Mouse (Mus musculus): Measurements from ENCODE around the gene Ppp1r9b.
A peak's percentile ranks its signal among the peaks of the same experiment; 100 is the strongest.

Gene Ppp1r9b

DNA sequence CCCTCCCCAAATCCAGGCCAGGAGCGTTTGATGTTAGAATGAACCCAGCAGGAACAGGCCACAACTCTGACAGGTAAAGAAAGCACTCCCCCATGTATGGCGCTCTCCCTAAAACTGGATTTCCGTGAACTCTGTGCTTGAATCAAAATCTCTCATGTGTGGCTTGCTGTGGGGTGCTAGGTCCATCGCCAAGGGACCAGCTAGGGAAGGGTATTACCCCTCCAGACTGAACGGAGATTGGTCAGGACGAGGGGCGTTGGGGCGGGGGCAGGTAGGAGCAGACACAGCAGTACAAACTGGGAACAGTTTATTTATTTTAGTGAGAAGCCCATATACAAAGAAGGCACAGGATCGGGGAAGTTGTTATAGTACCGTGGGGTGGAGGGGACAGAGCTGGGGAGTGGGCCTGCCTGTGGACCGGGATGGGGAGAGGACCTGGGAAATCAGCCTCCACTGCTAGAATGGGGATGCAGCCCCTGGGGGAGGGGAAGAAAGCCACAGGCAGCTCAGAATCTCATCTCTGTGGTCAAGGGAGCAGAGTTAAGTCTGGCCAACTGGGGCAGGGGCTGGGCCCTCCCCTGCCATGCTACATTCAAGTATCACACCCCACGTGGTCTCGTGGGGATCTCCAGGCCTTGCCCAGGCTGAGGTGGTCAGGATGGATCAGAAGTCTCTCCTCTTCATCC lies 53.5 kb downstream of the Ppp1r9b start:
- DNase-seq (ENCODE audit: low read depth, low spot score): no peak

DNA sequence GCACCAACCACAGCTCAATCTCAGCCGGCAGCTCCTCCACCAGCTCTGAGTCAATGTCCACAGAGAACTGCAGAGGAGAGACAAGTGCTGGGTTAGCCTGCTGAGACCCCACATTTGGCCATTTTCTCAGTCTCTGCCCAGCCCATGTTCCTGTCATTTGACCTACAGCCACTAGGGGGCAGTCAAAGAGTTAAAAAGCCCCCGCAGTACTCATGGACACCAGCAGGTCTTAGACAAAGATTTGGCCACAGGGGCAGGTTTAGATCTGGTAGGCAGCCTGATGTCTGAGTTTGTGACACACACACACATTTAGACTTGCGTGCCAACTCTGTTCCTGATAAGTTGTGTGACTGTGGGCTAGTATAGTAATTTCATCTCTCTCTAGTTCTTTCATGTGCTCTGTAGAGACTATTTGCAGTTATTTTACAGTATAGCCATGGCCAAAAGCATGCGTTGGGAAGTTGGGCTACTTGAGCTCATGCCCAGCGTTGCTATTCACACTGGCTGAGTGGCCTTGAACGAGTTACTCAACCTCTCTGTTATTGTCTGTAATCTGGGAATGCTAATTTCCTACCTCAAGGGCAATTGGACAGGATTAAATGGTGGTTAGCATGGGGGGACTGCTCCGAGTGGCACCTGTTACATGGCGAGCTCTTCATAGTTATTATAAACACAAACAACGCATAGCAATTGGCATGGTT lies 56.3 kb downstream of the Ppp1r9b start:
- peak; percentile 34 for DNase-seq (ENCODE audit: low read depth, low spot score)

- DNase-seq (ENCODE audit: low read depth, low spot score): no peak
These were observed 62.2 kb downstream of the Ppp1r9b start for GRCm38 (mm10) chr11:95053062-95053461.

Data from retina, adult 2 months (tissue).